Mouse (Mus musculus): ENCODE results near the gene Sec23ip.

DNA sequence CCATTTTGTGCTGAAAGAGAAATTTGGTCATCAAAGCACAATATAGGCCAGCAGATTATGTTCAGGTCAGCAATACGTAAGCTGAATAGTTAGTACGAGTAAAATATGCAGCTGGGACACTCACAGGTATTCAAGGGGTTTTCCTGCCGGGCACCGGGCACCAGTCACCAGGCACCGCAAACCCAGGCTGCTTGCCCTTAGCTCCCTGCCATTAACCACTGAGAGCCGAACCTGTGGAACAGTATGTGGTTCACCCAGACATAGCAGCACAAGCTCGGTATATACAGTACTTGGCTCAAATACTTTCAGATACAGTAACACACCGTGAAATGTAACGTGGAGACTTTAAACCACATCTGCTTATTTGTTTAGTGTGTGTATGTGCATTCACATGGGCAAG lies 19.6 kb upstream of the Sec23ip start:
- no peak for TF ChIP-seq CTCF (conservative IDR thresholded peaks at IDR 0.05 in 1 of 2, IDR thresholded peaks at IDR 0.05 in 1 of 2; ENCODE audit: low read depth in 2 of 2, low read length in 2 of 2)
- TF ChIP-seq JUN (IDR thresholded peaks at IDR 0.05; ENCODE audit: insufficient read depth, low read depth, low read length), result no peak
- no peak for TF ChIP-seq ZNF384 (IDR thresholded peaks at IDR 0.05; ENCODE audit: low read depth, low read length)
- no peak for TF ChIP-seq POLR2A (IDR thresholded peaks at IDR 0.05; ENCODE audit: low read depth, low read length)
- no peak for TF ChIP-seq EP300 (IDR thresholded peaks at IDR 0.05; ENCODE audit: low read length)

Data from CH12.LX (cell line).